Mouse (Mus musculus) intestine, postnatal 0 days (tissue): Measurements from ENCODE around the gene Tdrd5. TPM values are rescaled to one million over a fixed set of nuclear protein-coding genes. Genes with fewer than 3 reads are reported as not detected.
"Not testable (repeated sequence)": the region's sequence is repeated elsewhere in the genome, so short reads cannot be mapped to it uniquely, and the experiment has no call there.

ENCODE experiments used
- ATAC-seq: fragments of 200-750 bp; cut with Nextera tagmentation; 2 replicates; pipeline ENCODE4 v1.8.0; 2017; ENCODE audit warnings: mild to moderate bottlenecking, moderate TSS enrichment, moderate library complexity
- H3K27ac ChIP-seq: fragments of 300-500 bp; sonication (generic); 2 replicates; pipeline ENCODE4 v1.5.1; 2014; ENCODE audit warnings: mild to moderate bottlenecking, low read depth, low read length, moderate library complexity
- H3K27me3 ChIP-seq: fragments of 300-500 bp; sonication (generic); replicated peaks from 2 replicates; pipeline ENCODE4 v1.6.1; 2014; ENCODE audit warnings: low read length, mixed read lengths; ENCODE audit not compliant: control insufficient read depth, insufficient read depth
- H3K36me3 ChIP-seq: fragments of 300-500 bp; sonication (generic); 2 replicates; pipeline ENCODE4 v1.6.1; 2014; ENCODE audit warnings: mild to moderate bottlenecking, moderate library complexity; ENCODE audit not compliant: control insufficient read depth, insufficient read depth
- H3K4me1 ChIP-seq: fragments of 300-500 bp; sonication (generic); replicated peaks from 2 replicates; pipeline ENCODE4 v1.6.1; 2014; ENCODE audit warnings: antibody characterized with exemption, low read length, mixed read lengths; ENCODE audit not compliant: control insufficient read depth, insufficient read depth
- H3K4me2 ChIP-seq: fragments of 300-500 bp; sonication (generic); replicated peaks from 2 replicates; pipeline ENCODE4 v1.6.1; 2014; ENCODE audit warnings: low read depth, mild to moderate bottlenecking, moderate library complexity
- H3K4me3 ChIP-seq: fragments of 300-500 bp; sonication (generic); 2 replicates; pipeline ENCODE4 v1.5.1; 2014; ENCODE audit warnings: low read depth, low read length
- H3K9ac ChIP-seq: fragments of 300-500 bp; sonication (generic); 2 replicates; pipeline ENCODE4 v1.6.1; 2014; ENCODE audit warnings: mild to moderate bottlenecking, low read depth, low read length
- H3K9me3 ChIP-seq: fragments of 300-500 bp; sonication (generic); 2 replicates; pipeline ENCODE4 v1.6.1; 2016; ENCODE audit warnings: mixed run types; ENCODE audit not compliant: control insufficient read depth
- CTCF ChIP-seq: sonication (generic); IDR thresholded peaks from 2 replicates; pipeline ENCODE4 v1.5.1; 2016; ENCODE audit warnings: low read depth, mild to moderate bottlenecking, control low read depth, antibody characterized with exemption, moderate library complexity
- WGBS: fragments of 180-500 bp; shearing (Covaris S2); extraction: QIAGEN DNeasy Blood & Tissue Kit; methylation state at CpG from one replicate; pipeline ENCODE4 v1.1.7; 2014; 5-methylcytosine and 5-hydroxymethylcytosine counted together
- polyA plus RNA-seq: library from polyadenylated mRNA; unstranded; fragments of >200 nt; fragmentation: Nextera tagmentation; extraction: Ambion mirVana; gene quantifications from 2 replicates; pipeline ENCODE4 v1.2.1, GENCODE M21; 2015

The Tdrd5 gene
- polyA plus RNA-seq, 1 experiment from 2014 or later: 0.64 TPM

DNA sequence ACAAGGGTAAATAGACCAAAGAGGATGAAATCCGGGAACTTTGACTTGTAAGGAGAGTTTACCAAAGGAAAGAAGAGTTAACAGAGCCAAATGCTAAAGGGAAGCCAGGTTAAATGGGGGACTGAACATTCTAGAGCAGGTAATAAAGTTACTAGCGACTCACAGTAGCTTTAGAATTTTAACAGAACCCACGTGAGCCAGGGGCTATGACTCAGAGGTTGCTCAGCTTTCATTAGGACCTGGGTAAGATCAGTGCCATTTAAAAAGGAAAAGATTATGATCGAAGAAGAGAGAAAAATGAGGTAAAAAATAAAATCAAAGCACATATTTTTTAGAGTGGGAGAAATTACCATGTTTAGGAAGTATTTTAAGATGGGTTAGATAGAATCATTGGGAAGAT, 37.4 kb upstream of the Tdrd5 start:
- H3K4me2 ChIP-seq: no peak overlapping the region
- no peaks in the 10 kb centered on the region for H3K27me3 ChIP-seq
- no peak for ATAC-seq
- TF ChIP-seq CTCF: no peak
- H3K4me3 ChIP-seq: no peak overlapping the region
- no peaks in the 10 kb centered on the region for H3K36me3 ChIP-seq
- H3K27ac ChIP-seq: no peak overlapping the region
- no peaks in the 10 kb centered on the region for H3K9me3 ChIP-seq
- H3K4me1 ChIP-seq: no peaks in the 10 kb centered on the region
- H3K9ac ChIP-seq: no peak overlapping the region
- 73% methylated on average over 4 of the region's 4 CpGs for WGBS

DNA sequence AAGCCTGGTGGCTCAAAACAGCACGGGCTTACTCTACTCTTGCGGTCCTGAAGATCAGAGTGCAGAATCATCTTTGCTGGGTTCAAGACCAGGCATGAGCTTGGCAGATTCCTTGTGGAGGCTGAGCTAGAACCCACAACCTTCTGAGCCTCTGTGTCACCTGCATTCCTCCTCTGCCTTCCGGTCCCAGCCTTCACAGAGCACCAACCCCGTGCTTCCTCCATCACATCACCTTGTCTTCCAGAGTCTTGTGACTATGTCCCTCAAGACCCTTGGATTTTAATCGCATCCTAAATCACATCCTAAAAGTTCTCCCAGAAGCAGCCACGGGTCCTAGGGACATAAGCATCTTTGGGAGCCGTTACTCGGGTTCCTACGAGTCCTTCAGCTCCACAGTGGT, 19.7 kb upstream of the Tdrd5 start:
- Histone ChIP-seq H3K4me3 (no peak overlapping the region), H3K4me2 (no peak overlapping the region), H3K9ac (no peak overlapping the region), H3K27ac (no peak overlapping the region), H3K9me3 (no peaks in the 10 kb centered on the region), H3K36me3 (no peaks in the 10 kb centered on the region), H3K4me1 (no peaks in the 10 kb centered on the region), H3K27me3 (no peaks in the 10 kb centered on the region)
- TF ChIP-seq CTCF: no peak
- 90% methylated on average over 9 of the region's 9 CpGs for WGBS
- no peak for ATAC-seq

DNA sequence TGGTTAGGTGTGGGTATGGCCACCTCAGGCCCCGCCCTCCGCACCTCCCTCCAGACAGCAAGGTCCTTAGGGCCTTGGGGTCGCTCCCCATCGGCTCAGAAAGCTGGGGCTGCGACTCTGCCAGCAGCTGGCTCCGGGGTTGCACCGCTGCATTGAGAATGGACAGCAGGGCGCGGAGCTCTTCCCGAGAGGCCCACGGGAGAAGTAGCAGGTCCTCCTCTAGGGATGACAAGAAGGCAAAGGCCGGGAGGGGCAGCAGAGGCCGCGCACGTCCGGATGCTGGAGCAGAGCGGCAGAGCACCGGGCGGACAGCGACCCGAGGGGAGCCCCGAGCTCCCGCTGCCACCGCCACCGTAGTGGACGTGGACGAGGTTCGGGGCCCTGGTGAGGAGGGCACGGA, 7.2 kb upstream of the Tdrd5 start, which contains the start of gene Nphs2:
Gene Nphs2 (plus strand): TSS at position 98 of the 400 bp plus-strand sequence.
- no peak for ATAC-seq
- TF ChIP-seq CTCF: peak; percentile 44
- H3K27ac ChIP-seq: no peak within 1 kb of the TSS
- H3K9ac ChIP-seq: no peak within 1 kb of the TSS
- H3K4me1 ChIP-seq: no peaks in the 10 kb centered on the region
- H3K36me3 ChIP-seq: no peaks in the 10 kb centered on the region
- WGBS: 5% methylated on average over 29 of the region's 29 CpGs
- peaks cover 27% of the 10 kb centered on the region for H3K27me3 ChIP-seq
- peak within 1 kb of the TSS; percentile 21 for H3K4me3 ChIP-seq
- no peaks in the 10 kb centered on the region for H3K9me3 ChIP-seq
- peak within 1 kb of the TSS; percentile 51 for H3K4me2 ChIP-seq

DNA sequence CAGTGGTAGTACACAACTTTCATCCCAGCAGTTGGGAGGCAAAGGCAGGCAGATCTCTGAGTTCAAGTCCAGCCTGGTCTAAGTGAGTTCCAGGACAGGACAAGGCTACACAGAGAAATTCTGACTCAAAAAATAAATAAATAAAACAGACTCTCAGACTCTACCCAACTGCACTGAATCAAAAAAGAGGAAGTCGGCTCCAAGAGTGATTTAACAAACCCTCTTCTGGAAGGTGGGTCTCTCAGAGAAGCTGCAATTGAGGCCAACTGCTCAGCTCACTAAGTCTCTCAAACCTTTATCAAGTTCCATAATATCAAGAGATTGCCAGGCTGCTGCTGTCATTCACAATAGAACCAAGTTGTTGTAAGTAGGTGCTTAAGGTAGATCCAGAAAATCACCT, 5.1 kb upstream of the Tdrd5 start:
- no peak overlapping the region for H3K27ac ChIP-seq
- no peak for ATAC-seq
- H3K4me3 ChIP-seq: no peak overlapping the region
- peaks cover 36% of the 10 kb centered on the region for H3K27me3 ChIP-seq
- H3K9ac ChIP-seq: no peak overlapping the region
- H3K4me1 ChIP-seq: 0 out of 2 replicates have a peak, but pooled peaks cover under 1% of the 10 kb centered on the region
- H3K4me2 ChIP-seq: no peak overlapping the region
- H3K9me3 ChIP-seq: no peaks in the 10 kb centered on the region
- no peak for TF ChIP-seq CTCF
- no peaks in the 10 kb centered on the region for H3K36me3 ChIP-seq
- 69% methylated on average over 1 of the region's 1 CpGs for WGBS

DNA sequence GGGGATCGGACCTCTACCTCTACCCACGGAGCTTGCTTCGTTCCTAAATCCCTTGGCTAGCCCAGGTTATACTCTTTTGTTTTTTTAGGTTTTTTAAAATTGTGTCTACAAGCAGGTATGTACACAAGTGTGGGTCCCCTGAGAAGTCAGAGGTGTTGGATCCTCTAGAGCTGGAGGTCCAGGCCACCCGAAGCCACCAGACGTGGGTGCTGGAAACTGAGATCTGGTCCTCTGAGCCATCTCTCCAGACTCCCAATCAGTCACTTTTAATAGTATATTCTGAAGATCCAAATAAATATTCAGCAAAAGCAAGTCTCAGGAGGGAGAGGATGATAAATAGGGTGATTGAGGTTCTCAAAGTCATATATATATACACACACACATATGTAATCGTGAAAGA, 13.4 kb downstream of the Tdrd5 start:
- no peak for TF ChIP-seq CTCF
- Histone ChIP-seq H3K27ac (no peak overlapping the region), H3K9ac (no peak overlapping the region), H3K4me2 (no peak overlapping the region), H3K4me3 (no peak overlapping the region), H3K27me3 (no peaks in the 10 kb centered on the region), H3K9me3 (no peaks in the 10 kb centered on the region), H3K4me1 (no peaks in the 10 kb centered on the region), H3K36me3 (no peaks in the 10 kb centered on the region)
- 96% methylated on average over 6 of the region's 6 CpGs for WGBS
- no peak for ATAC-seq

DNA sequence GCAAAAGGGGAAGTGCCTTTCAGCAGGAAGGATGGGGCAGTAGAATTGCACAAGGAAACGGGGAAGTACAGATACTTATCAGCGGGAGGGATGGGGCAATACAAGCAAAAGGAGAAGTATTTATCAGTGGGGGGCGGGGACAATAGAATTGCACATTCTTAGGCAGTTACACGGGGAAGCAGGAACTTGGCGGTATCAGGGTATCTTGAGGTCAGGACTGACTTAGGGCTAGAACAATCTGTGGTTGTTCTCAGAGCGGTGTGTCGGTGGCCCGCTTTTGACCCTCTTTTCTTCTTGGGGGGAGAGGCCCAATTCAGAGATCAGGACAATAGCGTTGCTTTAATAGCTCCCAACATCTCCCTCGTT, 14.3 kb downstream of the Tdrd5 start:
- not testable (repeated sequence) for H3K36me3 ChIP-seq, H3K27ac ChIP-seq, H3K4me1 ChIP-seq, ATAC-seq, H3K9me3 ChIP-seq, H3K4me3 ChIP-seq, H3K9ac ChIP-seq, H3K27me3 ChIP-seq, H3K4me2 ChIP-seq
- WGBS: 69% methylated on average over 9 of the region's 10 CpGs

DNA sequence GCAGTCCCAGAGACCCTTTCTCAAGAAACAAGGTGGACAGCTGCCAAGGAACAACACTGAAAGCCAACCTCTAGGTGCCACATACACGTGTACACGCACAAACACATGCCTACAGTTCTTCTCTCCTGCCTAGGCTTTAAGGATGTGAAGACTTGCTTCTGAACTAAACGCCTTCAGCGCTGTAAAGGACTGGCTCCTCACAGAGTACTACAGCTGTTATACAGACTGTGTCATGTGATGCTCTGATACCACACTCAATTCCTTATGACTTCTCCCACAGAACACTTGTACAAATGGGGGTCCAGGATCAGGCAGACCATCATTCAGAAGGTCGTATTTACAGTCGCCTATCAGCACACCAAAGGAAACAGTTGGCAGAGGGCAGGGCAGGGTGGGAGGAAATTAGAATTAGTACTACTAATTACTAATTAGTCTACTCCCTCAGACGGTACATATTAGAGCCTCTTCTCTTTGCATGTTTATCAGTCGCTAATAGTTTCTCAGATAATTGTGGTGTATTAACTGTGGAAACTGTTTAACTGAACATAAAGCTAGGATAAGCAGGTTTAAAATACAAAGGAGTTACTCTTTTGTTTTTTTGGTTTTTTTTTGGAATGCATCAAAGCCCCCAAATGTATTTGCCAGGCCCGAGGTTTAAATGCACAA, 14.8 kb downstream of the Tdrd5 start:
- no peak overlapping the region for H3K27ac ChIP-seq
- no peak overlapping the region for H3K4me3 ChIP-seq
- no peak for TF ChIP-seq CTCF
- H3K4me1 ChIP-seq: no peaks in the 10 kb centered on the region
- no peaks in the 10 kb centered on the region for H3K36me3 ChIP-seq
- 85% methylated on average over 9 of the region's 9 CpGs for WGBS
- no peak overlapping the region for H3K9ac ChIP-seq
- H3K4me2 ChIP-seq: no peak overlapping the region
- H3K27me3 ChIP-seq: no peaks in the 10 kb centered on the region
- no peak for ATAC-seq
- no peaks in the 10 kb centered on the region for H3K9me3 ChIP-seq
